Mouse (Mus musculus): ENCODE measurements around the gene Eef2.
"Not testable (repeated sequence)": the region's sequence is repeated elsewhere in the genome, so short reads cannot be mapped to it uniquely, and the experiment has no call there.

The Eef2 gene

GRCm38 (mm10) chr10:81201807-81202758, 25.7 kb downstream of the Eef2 start, which contains the start of gene Nmrk2:
Nmrk2 (minus strand) TSS chr10:81202051.
- no peak for DNase-seq (ENCODE audit: low spot score)

GRCm38 (mm10) chr10:81202978-81203720, 26.7 kb downstream of the Eef2 start:
- DNase-seq (ENCODE audit: low spot score) = no peak

- DNase-seq (ENCODE audit: low spot score) = no peak
These were observed 27.7 kb downstream of the Eef2 start for GRCm38 (mm10) chr10:81204137-81204536.

- DNase-seq (ENCODE audit: low spot score) = no peak
These were observed 33.7 kb downstream of the Eef2 start for GRCm38 (mm10) chr10:81210154-81210553.

- no peak for DNase-seq (ENCODE audit: low spot score)
These were observed 39.8 kb downstream of the Eef2 start for GRCm38 (mm10) chr10:81216260-81216659.

GRCm38 (mm10) chr10:81216810-81217209, 40.4 kb downstream of the Eef2 start:
- no peak for DNase-seq (ENCODE audit: low spot score)

GRCm38 (mm10) chr10:81217267-81217666, 40.8 kb downstream of the Eef2 start:
- DNase-seq (ENCODE audit: low spot score) = not testable (repeated sequence)

- no peak for DNase-seq (ENCODE audit: low spot score)
These were observed 41.5 kb downstream of the Eef2 start for GRCm38 (mm10) chr10:81217964-81218363.

GRCm38 (mm10) chr10:81221402-81222015, 45.1 kb downstream of the Eef2 start:
- DNase-seq (ENCODE audit: low spot score) = no peak

- not testable (repeated sequence) for DNase-seq (ENCODE audit: low spot score)
These were observed 47.3 kb downstream of the Eef2 start for GRCm38 (mm10) chr10:81223731-81224130.

GRCm38 (mm10) chr10:81229735-81230437, 53.5 kb downstream of the Eef2 start:
- no peak for DNase-seq (ENCODE audit: low spot score)

- no peak for DNase-seq (ENCODE audit: low spot score)
These were observed 54.3 kb downstream of the Eef2 start, which contains the start of gene Atcay for GRCm38 (mm10) chr10:81230438-81231332. Atcay (minus strand) TSS chr10:81230833.

GRCm38 (mm10) chr10:81231436-81231835, 55.0 kb downstream of the Eef2 start:
- DNase-seq (ENCODE audit: low spot score) = no peak

Data from yolk sac, embryonic 10.5 days (tissue).